8 mouse cellular contexts compared by ENCODE assay signal in genomic region chr3:107595264-107595937, GRCm38 (mm10). TPM values are rescaled to one million over a fixed set of nuclear protein-coding genes. Genes with fewer than 3 reads are reported as not detected.
DNase-seq lines count a peak whose midpoint lies in the region; ATAC-seq lines count a peak whose summit lies in the region.

No protein-coding gene starts in this region.

- no peaks in the 10 kb centered on the region for H3K9me3 ChIP-seq in liver, embryonic 11.5 days (ENCODE audit: control insufficient read depth, low read length)
- H3K9me3 ChIP-seq in forebrain, embryonic 11.5 days (ENCODE audit: control insufficient read depth, low read length): no peaks in the 10 kb centered on the region
- no peaks in the 10 kb centered on the region for H3K9me3 ChIP-seq in neural tube, embryonic 15.5 days (replicated peaks)

- 3% methylated on average over 48 of the region's 50 CpGs for WGBS in liver, embryonic 11.5 days
- WGBS in forebrain, embryonic 11.5 days: under 1% methylated on average over 50 of the region's 50 CpGs
- WGBS in neural tube, embryonic 15.5 days: under 1% methylated on average over 50 of the region's 50 CpGs

- no peaks in the 10 kb centered on the region for H3K36me3 ChIP-seq in liver, embryonic 11.5 days (ENCODE audit: control insufficient read depth, insufficient read depth, low read length)
- no peaks in the 10 kb centered on the region for H3K36me3 ChIP-seq in forebrain, embryonic 11.5 days (ENCODE audit: control insufficient read depth, insufficient read depth, low read length)
- no peaks in the 10 kb centered on the region for H3K36me3 ChIP-seq in neural tube, embryonic 15.5 days

- H3K4me1 ChIP-seq in liver, embryonic 11.5 days (replicated peaks; ENCODE audit: control insufficient read depth, insufficient read depth, low read length): no peaks in the 10 kb centered on the region
- H3K4me1 ChIP-seq in forebrain, embryonic 11.5 days (replicated peaks; ENCODE audit: control insufficient read depth, insufficient read depth, low read length): peaks cover 10% of the 10 kb centered on the region; the same call in 1 of the 2 replicates
- peaks cover 18% of the 10 kb centered on the region for H3K4me1 ChIP-seq in neural tube, embryonic 15.5 days

- DNase-seq in liver, embryonic 11.5 days (ENCODE audit: low spot score): peak; percentile 64
- DNase-seq in liver: no peak
- DNase-seq in forebrain, embryonic 11.5 days (ENCODE audit: low spot score): peak; percentile 68
- peak; percentile 34 to 53 for DNase-seq in kidney, postnatal 4 days
- no peak for DNase-seq in layer of hippocampus, adult 9-10 months (ENCODE audit: low spot score)
- DNase-seq in cerebellum, adult 11-12 months: no peak
- no peak for DNase-seq in cerebellum, postnatal 4 days (ENCODE audit: low spot score in 2 of 2)

- H3K27me3 ChIP-seq in liver, embryonic 11.5 days (replicated peaks; ENCODE audit: control insufficient read depth, insufficient read depth, low read length): peaks cover 90% of the 10 kb centered on the region
- H3K27me3 ChIP-seq in forebrain, embryonic 11.5 days (ENCODE audit: control insufficient read depth, insufficient read depth, low read length): peaks cover 73% of the 10 kb centered on the region
- H3K27me3 ChIP-seq in neural tube, embryonic 15.5 days (replicated peaks): peaks cover 84% of the 10 kb centered on the region

- ATAC-seq in liver, embryonic 11.5 days (replicated peaks; ENCODE audit: low FRiP score): no peak
- ATAC-seq in forebrain, embryonic 11.5 days (replicated peaks; ENCODE audit: low FRiP score): peak; percentile 38
- ATAC-seq in neural tube, embryonic 15.5 days (ENCODE audit: low FRiP score): peak; percentile 28

- peak overlapping the region; percentile 63 for H3K4me2 ChIP-seq in liver, embryonic 11.5 days
- H3K4me2 ChIP-seq in forebrain, embryonic 11.5 days (ENCODE audit: low read depth, low read length, severe bottlenecking): peak overlapping the region; percentile 69
- H3K4me2 ChIP-seq in neural tube, embryonic 15.5 days: peak overlapping the region; percentile 55

- H3K9ac ChIP-seq in liver, embryonic 11.5 days (ENCODE audit: low read depth, low read length): no peak overlapping the region
- peak overlapping the region; percentile 47 for H3K9ac ChIP-seq in forebrain, embryonic 11.5 days (ENCODE audit: low read length)
- H3K9ac ChIP-seq in neural tube, embryonic 15.5 days (replicated peaks): no peak overlapping the region

- H3K4me3 ChIP-seq in liver, embryonic 11.5 days (ENCODE audit: low read depth, low read length): peak overlapping the region; percentile 39
- H3K4me3 ChIP-seq in forebrain, embryonic 11.5 days (ENCODE audit: low read depth, low read length): peak overlapping the region; percentile 40
- H3K4me3 ChIP-seq in neural tube, embryonic 15.5 days (replicated peaks): peak overlapping the region; percentile 28

- no peak overlapping the region for H3K27ac ChIP-seq in liver, embryonic 11.5 days (ENCODE audit: low read depth, low read length)
- 0 out of 2 replicates have a peak overlapping the region, but pooled peaks have one; percentile 25 for H3K27ac ChIP-seq in forebrain, embryonic 11.5 days (ENCODE audit: low read depth, low read length)
- H3K27ac ChIP-seq in neural tube, embryonic 15.5 days (replicated peaks): no peak overlapping the region

RNA-seq across cellular contexts. Expression of gene Alx3, which starts 0.6 kb away (rescaled TPM):
- polyA plus RNA-seq in liver, embryonic 11.5 days (2014; fragmentation: Nextera tagmentation; extraction: Ambion mirVana): 5.6 and 5.8 TPM in 2 replicates
- 14.7 and 16.9 TPM in 2 replicates for polyA plus RNA-seq in forebrain, embryonic 11.5 days (2014; fragmentation: Nextera tagmentation; extraction: Ambion mirVana)
- polyA plus RNA-seq in neural tube, embryonic 15.5 days (2015; fragmentation: Nextera tagmentation; extraction: Ambion mirVana): 0.09 TPM in 1 of 2 replicates, not detected in the other

RNA-seq across cellular contexts. Expression of gene Gm10961, which starts 35.7 kb away (rescaled TPM):
- polyA plus RNA-seq in liver, embryonic 11.5 days (2014; fragmentation: Nextera tagmentation; extraction: Ambion mirVana): not detected in 2 replicates
- polyA plus RNA-seq in forebrain, embryonic 11.5 days (2014; fragmentation: Nextera tagmentation; extraction: Ambion mirVana): not detected in 2 replicates
- polyA plus RNA-seq in neural tube, embryonic 15.5 days (2015; fragmentation: Nextera tagmentation; extraction: Ambion mirVana): not detected in 2 replicates

RNA-seq across cellular contexts. Expression of gene Strip1, which starts 36.1 kb away (rescaled TPM):
- 29.3 and 32.4 TPM in 2 replicates for polyA plus RNA-seq in liver, embryonic 11.5 days (2014; fragmentation: Nextera tagmentation; extraction: Ambion mirVana)
- 92.2 and 100 TPM in 2 replicates for polyA plus RNA-seq in forebrain, embryonic 11.5 days (2014; fragmentation: Nextera tagmentation; extraction: Ambion mirVana)
- 118 and 138 TPM in 2 replicates for polyA plus RNA-seq in neural tube, embryonic 15.5 days (2015; fragmentation: Nextera tagmentation; extraction: Ambion mirVana)

RNA-seq across cellular contexts. Expression of gene Ubl4b, which starts 40.5 kb away (rescaled TPM):
- not detected in 2 replicates for polyA plus RNA-seq in liver, embryonic 11.5 days (2014; fragmentation: Nextera tagmentation; extraction: Ambion mirVana)
- not detected in 2 replicates for polyA plus RNA-seq in forebrain, embryonic 11.5 days (2014; fragmentation: Nextera tagmentation; extraction: Ambion mirVana)
- not detected in 2 replicates for polyA plus RNA-seq in neural tube, embryonic 15.5 days (2015; fragmentation: Nextera tagmentation; extraction: Ambion mirVana)

Comparison
In these comparisons a context has a peak if more than half of its experiments do, and no peak if none do; other contexts are left out.
1. DNase-seq: peak in liver, embryonic 11.5 days (single experiment), forebrain, embryonic 11.5 days (single experiment) and kidney, postnatal 4 days (2 of 2); none in liver (single experiment), layer of hippocampus, adult 9-10 months (single experiment), cerebellum, adult 11-12 months (single experiment) and cerebellum, postnatal 4 days (0 of 2).
2. Peak in every context shown above with its lines, with median percentiles within 50 percentile points of each other: H3K4me2 ChIP-seq and H3K4me3 ChIP-seq.